Mouse (Mus musculus) neural tube, embryonic 11.5 days (tissue): ENCODE results near the gene Gclm. TPM values are rescaled to one million over a fixed set of nuclear protein-coding genes. Genes with fewer than 3 reads are reported as not detected.

ENCODE experiments used
- ATAC-seq: fragments of 200-750 bp; cut with Nextera tagmentation; 2 replicates; pipeline ENCODE4 v1.8.0; 2017; ENCODE audit warnings: moderate number of reproducible peaks, mild to moderate bottlenecking, moderate TSS enrichment, moderate library complexity; ENCODE audit not compliant: insufficient read depth, low FRiP score, low TSS enrichment
- DNase-seq: peaks from one replicate; pipeline ENCODE4 v3.0.0-alpha.2; 2015; ENCODE audit warnings: low spot score
- H3K27ac ChIP-seq: fragments of 300-500 bp; sonication (generic); 2 replicates; pipeline ENCODE4 v1.5.1; 2014; ENCODE audit warnings: low read depth, mild to moderate bottlenecking, low read length
- H3K27me3 ChIP-seq: fragments of 300-500 bp; sonication (generic); 2 replicates; pipeline ENCODE4 v1.6.1; 2014; ENCODE audit warnings: mild to moderate bottlenecking, low read length, mixed read lengths; ENCODE audit not compliant: control insufficient read depth, insufficient read depth
- H3K36me3 ChIP-seq: fragments of 300-500 bp; sonication (generic); 2 replicates; pipeline ENCODE4 v1.6.1; 2014; ENCODE audit warnings: mild to moderate bottlenecking, low read length, moderate library complexity, mixed read lengths; ENCODE audit not compliant: control insufficient read depth, insufficient read depth
- H3K4me1 ChIP-seq: fragments of 300-500 bp; sonication (generic); 2 replicates; pipeline ENCODE4 v1.6.1; 2014; ENCODE audit warnings: low read length, mixed read lengths; ENCODE audit not compliant: control insufficient read depth, insufficient read depth
- H3K4me2 ChIP-seq: fragments of 300-500 bp; sonication (generic); 2 replicates; pipeline ENCODE4 v1.6.1; 2014; ENCODE audit warnings: low read depth, mild to moderate bottlenecking, moderate library complexity
- H3K4me3 ChIP-seq: fragments of 300-500 bp; sonication (generic); 2 replicates; pipeline ENCODE4 v1.5.1; 2014; ENCODE audit warnings: low read depth, low read length
- H3K9ac ChIP-seq: fragments of 300-500 bp; sonication (generic); 2 replicates; pipeline ENCODE4 v1.6.1; 2014; ENCODE audit warnings: mild to moderate bottlenecking, low read length
- H3K9me3 ChIP-seq: fragments of 300-500 bp; sonication (generic); 2 replicates; pipeline ENCODE4 v1.6.1; 2016; ENCODE audit warnings: low read length; ENCODE audit not compliant: control insufficient read depth
- WGBS: fragments of 180-500 bp; shearing (Covaris S2); extraction: QIAGEN DNeasy Blood & Tissue Kit; methylation state at CpG from one replicate; pipeline ENCODE4 v1.1.7; 2014; 5-methylcytosine and 5-hydroxymethylcytosine counted together
- polyA plus RNA-seq: library from polyadenylated mRNA; unstranded; fragments of >200 nt; fragmentation: Nextera tagmentation; extraction: Ambion mirVana; gene quantifications from 2 replicates; pipeline ENCODE4 v1.2.1, GENCODE M21; 2014

Gene Gclm
- 52.0 and 55.3 TPM in 2 replicates for polyA plus RNA-seq

GRCm38 (mm10) chr3:122245215-122245877 lies at the start of gene Gclm:
Gene Gclm, plus strand, starts transcription at chr3:122245557.
- Histone ChIP-seq H3K9ac (peak within 1 kb of the TSS; percentile 80), H3K4me1 (peaks cover 6% of the 10 kb centered on the region), H3K27me3 (no peaks in the 10 kb centered on the region), H3K27ac (peak within 1 kb of the TSS; percentile 90), H3K36me3 (no peaks in the 10 kb centered on the region), H3K9me3 (no peaks in the 10 kb centered on the region), H3K4me2 (peak within 1 kb of the TSS; percentile 76), H3K4me3 (peak within 1 kb of the TSS; percentile 88)
- ATAC-seq (peak; percentile 99), DNase-seq (peak; percentile 96)
- under 1% methylated on average over 70 of the region's 90 CpGs for WGBS

- DNase-seq: no peak
- ATAC-seq: no peak
- H3K4me3 ChIP-seq: no peak overlapping the region
- no peak overlapping the region for H3K27ac ChIP-seq
- WGBS: 83% methylated on average over 4 of the region's 4 CpGs
- no peaks in the 10 kb centered on the region for H3K36me3 ChIP-seq
- H3K9ac ChIP-seq: no peak overlapping the region
- H3K4me2 ChIP-seq: no peak overlapping the region
- no peaks in the 10 kb centered on the region for H3K9me3 ChIP-seq
- H3K27me3 ChIP-seq: no peaks in the 10 kb centered on the region
- H3K4me1 ChIP-seq: no peaks in the 10 kb centered on the region
These were observed 48.6 kb upstream of the Gclm start for GRCm38 (mm10) chr3:122196621-122197298.

GRCm38 (mm10) chr3:122198532-122198931 lies 46.8 kb upstream of the Gclm start:
- no peak overlapping the region for H3K27ac ChIP-seq
- no peak overlapping the region for H3K4me3 ChIP-seq
- no peaks in the 10 kb centered on the region for H3K27me3 ChIP-seq
- no peaks in the 10 kb centered on the region for H3K4me1 ChIP-seq
- WGBS: 89% methylated on average over 2 of the region's 2 CpGs
- H3K9me3 ChIP-seq: no peaks in the 10 kb centered on the region
- H3K9ac ChIP-seq: no peak overlapping the region
- H3K36me3 ChIP-seq: no peaks in the 10 kb centered on the region
- ATAC-seq: no peak
- H3K4me2 ChIP-seq: no peak overlapping the region
- DNase-seq: no peak

- no peak overlapping the region for H3K9ac ChIP-seq
- no peak overlapping the region for H3K4me3 ChIP-seq
- 95% methylated on average over 8 of the region's 8 CpGs for WGBS
- ATAC-seq: no peak
- no peaks in the 10 kb centered on the region for H3K9me3 ChIP-seq
- H3K27ac ChIP-seq: no peak overlapping the region
- H3K27me3 ChIP-seq: no peaks in the 10 kb centered on the region
- H3K4me2 ChIP-seq: no peak overlapping the region
- H3K4me1 ChIP-seq: no peaks in the 10 kb centered on the region
- H3K36me3 ChIP-seq: no peaks in the 10 kb centered on the region
- DNase-seq: no peak
These were observed 46.4 kb upstream of the Gclm start for GRCm38 (mm10) chr3:122198966-122199381.

GRCm38 (mm10) chr3:122199600-122199999 lies 45.8 kb upstream of the Gclm start:
- no peak overlapping the region for H3K27ac ChIP-seq
- no peaks in the 10 kb centered on the region for H3K27me3 ChIP-seq
- DNase-seq: no peak
- no peak overlapping the region for H3K4me3 ChIP-seq
- ATAC-seq: no peak
- H3K36me3 ChIP-seq: no peaks in the 10 kb centered on the region
- H3K4me2 ChIP-seq: no peak overlapping the region
- no peaks in the 10 kb centered on the region for H3K9me3 ChIP-seq
- H3K4me1 ChIP-seq: no peaks in the 10 kb centered on the region
- no peak overlapping the region for H3K9ac ChIP-seq
- 83% methylated on average over 4 of the region's 4 CpGs for WGBS

- WGBS: 90% methylated on average over 5 of the region's 5 CpGs
- no peak for DNase-seq
- Histone ChIP-seq H3K27me3 (no peaks in the 10 kb centered on the region), H3K4me3 (no peak overlapping the region), H3K27ac (no peak overlapping the region), H3K4me2 (no peak overlapping the region), H3K9ac (no peak overlapping the region), H3K4me1 (no peaks in the 10 kb centered on the region), H3K9me3 (no peaks in the 10 kb centered on the region), H3K36me3 (no peaks in the 10 kb centered on the region)
- no peak for ATAC-seq
These were observed 45.3 kb upstream of the Gclm start for GRCm38 (mm10) chr3:122200017-122200416.

- H3K27ac ChIP-seq: no peak overlapping the region
- ATAC-seq (no peak), DNase-seq (no peak)
- 44% methylated on average over 5 of the region's 5 CpGs for WGBS
- H3K4me2 ChIP-seq: no peak overlapping the region
- no peaks in the 10 kb centered on the region for H3K27me3 ChIP-seq
- H3K36me3 ChIP-seq: no peaks in the 10 kb centered on the region
- no peaks in the 10 kb centered on the region for H3K9me3 ChIP-seq
- H3K4me3 ChIP-seq: no peak overlapping the region
- no peak overlapping the region for H3K9ac ChIP-seq
- no peaks in the 10 kb centered on the region for H3K4me1 ChIP-seq
These were observed 44.9 kb upstream of the Gclm start for GRCm38 (mm10) chr3:122200447-122200846.

- no peak overlapping the region for H3K27ac ChIP-seq
- no peaks in the 10 kb centered on the region for H3K9me3 ChIP-seq
- H3K36me3 ChIP-seq: no peaks in the 10 kb centered on the region
- H3K4me1 ChIP-seq: no peaks in the 10 kb centered on the region
- no peak overlapping the region for H3K4me3 ChIP-seq
- no peak overlapping the region for H3K9ac ChIP-seq
- H3K4me2 ChIP-seq: no peak overlapping the region
- ATAC-seq (no peak), DNase-seq (no peak)
- no peaks in the 10 kb centered on the region for H3K27me3 ChIP-seq
- WGBS: 54% methylated on average over 5 of the region's 5 CpGs
These were observed 43.0 kb upstream of the Gclm start for GRCm38 (mm10) chr3:122202307-122202732.
